Mouse (Mus musculus) spleen, adult 10 weeks (tissue): ENCODE measurements around the gene Cab39. TPM values are rescaled to one million over a fixed set of nuclear protein-coding genes. Genes with fewer than 3 reads are reported as not detected.

ENCODE experiments used
- polyA plus RNA-seq: library from polyadenylated mRNA; stranded (reverse); fragments of 350-450 nt; fragmentation: Illumina TruSeq; extraction: RNeasy Lipid Tissue Mini Kit (QIAGEN cat#74804); gene quantifications from one replicate; pipeline ENCODE4 v1.2.3, GENCODE M21; 2015; ENCODE audit warnings: low replicate concordance; ENCODE audit not compliant: insufficient read depth

The Cab39 gene
- 113 TPM for polyA plus RNA-seq

GRCm38 (mm10) chr1:85793208-85794105, at the start of gene Cab39:
Gene Cab39, plus strand, starts transcription at chr1:85793441.

GRCm38 (mm10) chr1:85778436-85778835, 14.8 kb upstream of the Cab39 start, which contains the start of gene A630001G21Rik:
Gene A630001G21Rik, minus strand, starts transcription at chr1:85778643.

GRCm38 (mm10) chr1:85894231-85894747, 101.0 kb downstream of the Cab39 start, which contains the start of gene Itm2c:
Gene Itm2c, plus strand, starts transcription at chr1:85894281.

Other genes starting within 250 kb of the Cab39 start
- not detected for gene G530012D18Rik, start 217.8 kb upstream of the Cab39 start, polyA plus RNA-seq
- 279 TPM for gene Sp110, start 194.6 kb upstream of the Cab39 start, polyA plus RNA-seq
- gene Sp140, start 193.1 kb upstream of the Cab39 start, polyA plus RNA-seq: 203 TPM
- 752 TPM for gene Sp100, start 143.5 kb upstream of the Cab39 start, polyA plus RNA-seq
- gene A630001G21Rik, start 14.8 kb upstream of the Cab39 start, polyA plus RNA-seq: 187 TPM
- gene Itm2c, start 100.8 kb downstream of the Cab39 start, polyA plus RNA-seq: 53.9 TPM
- gene 4933407L21Rik, start 135.0 kb downstream of the Cab39 start, polyA plus RNA-seq: 0.17 TPM
- gene Gpr55, start 167.6 kb downstream of the Cab39 start, polyA plus RNA-seq: 7.1 TPM
- gene Spata3, start 223.4 kb downstream of the Cab39 start, polyA plus RNA-seq: not detected